Mouse (Mus musculus): ENCODE measurements around the gene Apoc1. TPM values are rescaled to one million over a fixed set of nuclear protein-coding genes. Genes with fewer than 3 reads are reported as not detected.

Apoc1 gene
- polyA plus RNA-seq, 1 experiment from 2014 or later = 5.0 TPM

DNA sequence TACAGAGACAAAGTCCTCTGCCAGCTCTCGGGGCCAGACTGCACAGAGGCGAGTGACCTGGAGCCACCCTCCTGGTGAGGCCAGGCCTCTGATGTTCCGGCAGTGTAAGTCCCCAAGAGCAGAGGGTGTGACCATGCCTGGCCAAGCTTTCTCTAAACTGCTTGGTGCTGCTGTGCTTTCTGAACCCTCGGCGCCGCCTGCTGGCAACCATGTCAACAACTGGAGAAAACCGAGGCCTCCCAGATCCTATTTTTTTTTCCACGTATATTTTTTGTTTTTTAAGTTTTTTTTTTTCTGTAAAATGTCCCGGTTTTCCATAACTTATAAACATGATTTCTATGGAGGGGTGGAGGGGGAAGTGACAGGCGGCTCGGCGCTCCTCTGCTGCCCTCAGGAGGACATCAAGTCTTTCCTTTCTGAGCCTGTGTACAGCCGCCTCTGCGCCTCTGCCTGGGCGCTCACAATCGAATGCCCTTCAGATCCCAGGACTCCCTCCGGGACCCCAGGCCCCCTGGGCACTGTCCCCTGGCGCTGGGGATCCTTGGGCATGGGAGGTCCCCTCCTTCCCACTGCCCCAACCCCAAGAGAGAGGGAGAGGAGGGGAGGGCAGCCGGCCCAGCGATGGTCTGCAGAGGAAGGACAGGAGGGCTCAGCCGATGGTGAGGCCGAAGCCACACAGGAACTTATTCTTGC is 8.8 kb upstream of the Apoc1 start:
- Histone ChIP-seq H3K4me1 (ENCODE audit: control insufficient read depth, insufficient read depth, low read length) (peaks cover 12% of the 10 kb centered on the region), H3K9me3 (ENCODE audit: control insufficient read depth, low read length) (no peaks in the 10 kb centered on the region), H3K27ac (replicated peaks; ENCODE audit: low read depth, low read length) (no peak overlapping the region), H3K36me3 (ENCODE audit: control insufficient read depth, insufficient read depth, low read length) (peaks cover 5% of the 10 kb centered on the region; the same call in 1 of the 2 replicates), H3K27me3 (ENCODE audit: control insufficient read depth, insufficient read depth, low read length) (no peaks in the 10 kb centered on the region), H3K9ac (ENCODE audit: low read length) (no peak overlapping the region), H3K4me3 (ENCODE audit: low read depth, low read length) (no peak overlapping the region), H3K4me2 (ENCODE audit: low read depth, severe bottlenecking) (no peak overlapping the region)
- DNase-seq (ENCODE audit: low spot score) (peak; percentile 79), ATAC-seq (ENCODE audit: insufficient number of reproducible peaks, low FRiP score, low TSS enrichment, low read depth) (peak; percentile 69; the same call in 1 of the 2 replicates)
- WGBS = 32% methylated on average over 22 of the region's 22 CpGs

DNA sequence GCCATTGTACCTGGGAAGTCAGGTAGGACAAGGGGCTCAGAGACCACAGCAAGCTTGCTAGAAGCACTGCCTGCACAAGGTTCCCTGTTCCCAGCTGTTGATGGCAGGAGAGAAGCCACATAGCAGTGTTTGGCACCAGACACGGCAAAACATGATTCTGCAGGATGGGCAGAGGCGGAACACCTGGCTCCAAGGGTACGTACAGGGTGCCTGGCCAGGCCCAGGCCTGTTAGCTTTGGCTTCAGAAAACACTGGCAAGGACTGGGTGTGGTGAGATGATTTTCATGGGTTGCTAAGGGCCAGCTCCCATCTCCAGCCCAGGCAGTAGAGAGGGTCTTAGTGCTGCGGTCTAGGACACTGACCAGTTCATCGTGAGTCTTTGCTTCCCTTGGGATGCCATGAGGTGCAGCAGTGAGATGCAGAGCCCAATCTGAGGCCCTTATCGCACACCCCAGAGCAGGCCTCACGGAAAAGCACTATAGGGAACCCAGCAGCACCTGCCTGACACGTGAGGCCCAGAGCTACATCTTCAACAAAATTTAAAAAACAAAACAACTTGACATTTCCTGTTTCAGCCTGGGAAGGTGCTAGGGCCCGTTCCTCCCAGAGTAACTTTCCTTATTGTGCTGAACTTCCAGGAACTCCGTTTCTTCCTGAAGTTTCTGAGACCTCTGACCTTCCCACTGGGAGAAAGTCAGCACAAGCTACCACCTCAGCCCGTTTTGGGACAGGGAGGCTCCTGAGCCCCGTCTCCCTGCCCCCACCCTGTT is 8.0 kb upstream of the Apoc1 start:
- DNase-seq (ENCODE audit: low spot score) = no peak
- Histone ChIP-seq H3K4me1 (ENCODE audit: control insufficient read depth, insufficient read depth, low read length) (peaks cover 12% of the 10 kb centered on the region), H3K4me3 (ENCODE audit: low read depth, low read length) (no peak overlapping the region), H3K4me2 (ENCODE audit: low read depth, severe bottlenecking) (no peak overlapping the region), H3K9ac (ENCODE audit: low read length) (no peak overlapping the region), H3K9me3 (ENCODE audit: control insufficient read depth, low read length) (no peaks in the 10 kb centered on the region), H3K27me3 (ENCODE audit: control insufficient read depth, insufficient read depth, low read length) (no peaks in the 10 kb centered on the region), H3K27ac (replicated peaks; ENCODE audit: low read depth, low read length) (no peak overlapping the region), H3K36me3 (ENCODE audit: control insufficient read depth, insufficient read depth, low read length) (peaks cover 5% of the 10 kb centered on the region; the same call in 1 of the 2 replicates)
- WGBS = 62% methylated on average over 12 of the region's 12 CpGs
- no peak for ATAC-seq (ENCODE audit: insufficient number of reproducible peaks, low FRiP score, low TSS enrichment, low read depth)

DNA sequence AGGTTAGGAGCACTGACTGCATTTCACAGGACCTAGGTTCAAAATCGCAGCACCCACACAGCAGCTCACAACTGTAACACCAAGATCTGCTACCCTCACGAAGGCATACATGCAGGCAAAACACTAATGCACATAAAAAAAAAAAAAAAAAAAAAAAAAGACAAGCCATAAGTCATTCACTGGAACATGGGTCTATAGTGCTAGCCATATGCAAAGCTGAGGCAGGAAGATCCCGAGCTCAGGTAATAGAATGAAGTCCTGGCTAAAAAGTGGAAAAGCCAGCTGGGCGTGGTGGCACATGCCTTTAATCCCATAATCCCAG is 7.3 kb upstream of the Apoc1 start:
- Histone ChIP-seq H3K9ac (ENCODE audit: low read length) (no peak overlapping the region), H3K27ac (replicated peaks; ENCODE audit: low read depth, low read length) (no peak overlapping the region), H3K36me3 (ENCODE audit: control insufficient read depth, insufficient read depth, low read length) (peaks cover 5% of the 10 kb centered on the region; the same call in 1 of the 2 replicates), H3K27me3 (ENCODE audit: control insufficient read depth, insufficient read depth, low read length) (no peaks in the 10 kb centered on the region), H3K4me2 (ENCODE audit: low read depth, severe bottlenecking) (no peak overlapping the region), H3K9me3 (ENCODE audit: control insufficient read depth, low read length) (no peaks in the 10 kb centered on the region), H3K4me3 (ENCODE audit: low read depth, low read length) (no peak overlapping the region), H3K4me1 (ENCODE audit: control insufficient read depth, insufficient read depth, low read length) (peaks cover 12% of the 10 kb centered on the region)
- ATAC-seq (ENCODE audit: insufficient number of reproducible peaks, low FRiP score, low TSS enrichment, low read depth) (no peak), DNase-seq (ENCODE audit: low spot score) (no peak)
- WGBS = 75% methylated on average over 4 of the region's 4 CpGs

DNA sequence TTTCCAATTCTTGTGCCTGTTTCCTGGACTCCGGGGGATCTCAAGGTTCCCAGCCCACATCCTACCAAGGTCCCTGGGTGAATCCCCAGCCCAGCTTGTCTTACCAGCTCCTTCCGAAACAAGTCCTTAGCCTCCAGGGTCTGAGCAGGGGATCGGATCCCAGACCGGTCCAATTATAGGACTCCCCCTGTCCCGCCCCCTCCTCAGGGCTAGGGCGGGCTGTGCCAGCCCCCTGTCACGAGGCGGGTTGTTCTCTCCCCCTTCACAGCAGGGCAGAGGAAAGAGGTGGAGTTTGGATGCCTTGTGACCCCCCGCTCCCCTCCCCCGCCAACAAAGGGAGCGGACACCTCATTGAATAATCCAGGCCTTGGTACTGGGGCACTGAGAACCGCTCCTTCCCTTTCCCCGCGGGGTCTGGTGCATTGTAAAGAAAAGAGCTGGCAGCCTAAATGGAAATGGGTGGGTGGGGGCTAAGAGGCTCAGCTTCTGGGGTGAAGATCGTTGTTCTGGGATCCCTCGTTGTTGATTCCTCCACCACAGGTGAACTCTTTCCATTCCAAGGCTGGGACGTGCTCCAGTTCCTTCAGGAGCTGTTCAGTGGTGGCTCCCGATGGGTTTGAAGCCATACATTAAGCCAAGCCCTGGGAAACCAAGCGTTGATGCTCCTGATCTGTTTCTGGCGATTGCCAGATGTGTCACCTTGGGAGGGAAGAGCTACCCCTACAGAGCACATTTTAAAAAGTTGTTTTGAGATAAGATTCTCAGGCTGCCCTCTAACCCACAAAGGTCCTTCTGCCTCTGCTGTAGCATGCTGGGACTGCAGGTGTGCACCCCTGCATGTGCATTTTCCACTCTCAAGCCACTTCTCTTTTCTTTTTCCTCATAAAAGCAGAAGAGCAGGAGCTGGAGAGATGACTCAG is 6.7 kb upstream of the Apoc1 start, which contains the start of gene Apoe:
Gene Apoe, minus strand, starts transcription at position 282 of the 920 bp plus-strand sequence.
- H3K27me3 ChIP-seq (ENCODE audit: control insufficient read depth, insufficient read depth, low read length) = no peaks in the 10 kb centered on the region
- peaks cover 12% of the 10 kb centered on the region for H3K4me1 ChIP-seq (ENCODE audit: control insufficient read depth, insufficient read depth, low read length)
- no peak within 1 kb of the TSS for H3K27ac ChIP-seq (replicated peaks; ENCODE audit: low read depth, low read length)
- DNase-seq (ENCODE audit: low spot score) (no peak), ATAC-seq (ENCODE audit: insufficient number of reproducible peaks, low FRiP score, low TSS enrichment, low read depth) (peak; percentile 65)
- H3K36me3 ChIP-seq (ENCODE audit: control insufficient read depth, insufficient read depth, low read length) = peaks cover 5% of the 10 kb centered on the region; the same call in 1 of the 2 replicates
- H3K9me3 ChIP-seq (ENCODE audit: control insufficient read depth, low read length) = no peaks in the 10 kb centered on the region
- H3K9ac ChIP-seq (ENCODE audit: low read length) = peak within 1 kb of the TSS; percentile 41
- WGBS = 1% methylated on average over 20 of the region's 20 CpGs
- peak within 1 kb of the TSS; percentile 73 for H3K4me2 ChIP-seq (ENCODE audit: low read depth, severe bottlenecking)
- H3K4me3 ChIP-seq (ENCODE audit: low read depth, low read length) = peak within 1 kb of the TSS; percentile 29

DNA sequence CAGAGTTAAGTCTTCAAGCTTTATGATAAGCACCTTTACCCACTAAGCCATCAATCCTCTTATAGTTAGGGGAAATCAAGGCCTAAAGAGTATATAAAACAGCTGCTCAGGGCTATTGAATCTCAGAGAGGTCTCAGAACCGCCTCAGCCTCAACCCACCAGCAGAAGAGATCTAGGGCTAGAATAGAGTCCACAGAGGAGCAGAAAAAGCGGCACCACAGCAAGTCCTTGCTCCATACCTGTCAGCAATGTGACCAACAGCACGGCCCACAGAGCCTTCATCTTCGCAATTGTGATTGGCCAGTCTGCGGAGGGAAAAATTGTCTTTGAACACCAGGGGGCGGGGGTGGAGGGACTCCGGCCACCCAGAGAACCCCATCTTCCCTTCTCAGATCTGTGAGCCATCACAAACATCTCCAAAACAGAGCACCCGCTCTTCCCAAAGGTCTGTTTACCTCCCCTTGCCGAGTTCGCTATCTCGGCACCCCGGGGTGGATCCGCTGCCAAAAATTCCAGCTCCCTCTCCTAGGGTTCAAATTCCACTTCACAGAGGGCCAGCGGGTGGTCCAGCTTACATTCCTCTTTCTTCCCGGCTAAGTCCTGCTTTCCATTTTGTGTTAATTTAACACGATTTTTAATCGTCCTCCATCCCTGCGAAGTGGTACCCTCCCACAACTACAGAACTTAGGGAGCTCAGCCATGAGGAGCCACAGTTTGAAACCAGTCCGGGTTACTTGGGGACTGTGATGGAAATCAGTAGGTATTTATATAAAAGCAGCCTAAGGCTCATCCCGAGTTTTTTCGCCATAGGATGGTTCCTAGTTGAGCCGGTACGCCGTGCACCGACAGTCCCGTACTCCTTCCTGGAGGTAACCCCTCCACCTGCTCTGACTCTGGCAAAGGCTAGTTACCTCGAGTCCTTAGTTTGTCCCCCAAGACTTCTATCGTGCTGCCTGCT is 5.8 kb upstream of the Apoc1 start:
- 3% methylated on average over 28 of the region's 28 CpGs for WGBS
- DNase-seq (ENCODE audit: low spot score) (peak; percentile 59), ATAC-seq (ENCODE audit: insufficient number of reproducible peaks, low FRiP score, low TSS enrichment, low read depth) (no peak)
- Histone ChIP-seq H3K27me3 (ENCODE audit: control insufficient read depth, insufficient read depth, low read length) (no peaks in the 10 kb centered on the region), H3K27ac (replicated peaks; ENCODE audit: low read depth, low read length) (no peak overlapping the region), H3K9me3 (ENCODE audit: control insufficient read depth, low read length) (no peaks in the 10 kb centered on the region), H3K4me1 (ENCODE audit: control insufficient read depth, insufficient read depth, low read length) (peaks cover 12% of the 10 kb centered on the region), H3K4me2 (ENCODE audit: low read depth, severe bottlenecking) (peak overlapping the region; percentile 73), H3K9ac (ENCODE audit: low read length) (peak overlapping the region; percentile 41), H3K36me3 (ENCODE audit: control insufficient read depth, insufficient read depth, low read length) (peaks cover 4% of the 10 kb centered on the region; the same call in 1 of the 2 replicates), H3K4me3 (ENCODE audit: low read depth, low read length) (peak overlapping the region; percentile 29)

DNA sequence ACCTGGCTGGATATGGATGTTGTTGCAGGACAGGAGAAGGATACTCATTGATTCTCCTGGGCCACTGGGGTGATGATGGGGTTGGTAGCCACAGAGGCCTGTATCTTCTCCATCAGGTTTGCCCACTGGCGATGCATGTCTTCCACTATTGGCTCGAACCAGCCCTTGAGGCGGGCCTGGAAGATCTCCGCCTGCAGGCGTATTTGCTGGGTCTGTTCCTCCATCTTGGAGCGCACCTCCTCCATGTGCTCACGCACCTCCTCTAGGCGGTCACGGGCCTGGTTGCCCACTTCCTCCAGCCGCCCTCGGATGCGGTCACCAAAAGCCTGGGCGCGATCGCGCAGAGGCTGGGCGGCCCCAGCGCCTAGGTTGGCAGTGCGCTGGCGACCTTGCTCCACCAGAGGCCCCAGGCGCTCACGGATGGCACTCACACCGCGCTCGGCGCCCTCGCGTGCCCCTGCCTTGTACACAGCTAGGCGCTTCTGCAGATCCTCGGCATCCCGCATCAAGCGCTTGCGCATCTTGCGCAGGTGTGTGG is 3.9 kb upstream of the Apoc1 start:
- Histone ChIP-seq H3K4me3 (ENCODE audit: low read depth, low read length) (no peak overlapping the region), H3K4me2 (ENCODE audit: low read depth, severe bottlenecking) (no peak overlapping the region), H3K4me1 (ENCODE audit: control insufficient read depth, insufficient read depth, low read length) (peaks cover 12% of the 10 kb centered on the region), H3K9ac (ENCODE audit: low read length) (no peak overlapping the region), H3K27me3 (ENCODE audit: control insufficient read depth, insufficient read depth, low read length) (no peaks in the 10 kb centered on the region), H3K27ac (replicated peaks; ENCODE audit: low read depth, low read length) (no peak overlapping the region), H3K36me3 (ENCODE audit: control insufficient read depth, insufficient read depth, low read length) (no peaks in the 10 kb centered on the region), H3K9me3 (ENCODE audit: control insufficient read depth, low read length) (no peaks in the 10 kb centered on the region)
- WGBS = 93% methylated on average over 34 of the region's 34 CpGs
- DNase-seq (ENCODE audit: low spot score) (no peak), ATAC-seq (ENCODE audit: insufficient number of reproducible peaks, low FRiP score, low TSS enrichment, low read depth) (no peak)

DNA sequence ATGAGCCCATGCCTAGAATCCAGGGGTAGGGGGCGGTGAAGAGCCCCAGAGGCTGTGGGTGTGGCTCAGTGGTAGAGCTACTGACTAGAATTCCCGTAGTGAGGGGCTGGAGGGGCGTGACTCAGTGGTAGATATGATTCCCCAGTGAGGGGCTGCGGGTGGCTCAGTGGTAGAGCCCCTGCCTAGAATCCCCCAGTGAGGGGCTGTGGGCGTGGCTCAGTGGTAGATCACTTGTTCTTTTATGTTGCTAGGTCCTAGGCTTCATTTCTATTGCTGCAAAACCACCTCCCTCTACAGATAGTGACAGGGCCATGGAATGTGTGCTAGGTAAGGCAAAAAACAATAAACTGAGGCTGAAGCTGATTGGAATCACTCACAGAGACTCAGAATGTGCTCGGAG is 3.4 kb upstream of the Apoc1 start:
- DNase-seq (ENCODE audit: low spot score) (no peak), ATAC-seq (ENCODE audit: insufficient number of reproducible peaks, low FRiP score, low TSS enrichment, low read depth) (no peak)
- 86% methylated on average over 6 of the region's 6 CpGs for WGBS
- Histone ChIP-seq H3K4me3 (ENCODE audit: low read depth, low read length) (no peak overlapping the region), H3K4me1 (ENCODE audit: control insufficient read depth, insufficient read depth, low read length) (peaks cover 10% of the 10 kb centered on the region), H3K9ac (ENCODE audit: low read length) (no peak overlapping the region), H3K27me3 (ENCODE audit: control insufficient read depth, insufficient read depth, low read length) (no peaks in the 10 kb centered on the region), H3K36me3 (ENCODE audit: control insufficient read depth, insufficient read depth, low read length) (no peaks in the 10 kb centered on the region), H3K27ac (replicated peaks; ENCODE audit: low read depth, low read length) (no peak overlapping the region), H3K4me2 (ENCODE audit: low read depth, severe bottlenecking) (no peak overlapping the region), H3K9me3 (ENCODE audit: control insufficient read depth, low read length) (no peaks in the 10 kb centered on the region)

Data from limb, embryonic 11.5 days (tissue).